Mouse (Mus musculus) cerebellum, adult 2 months (tissue): ENCODE data around the gene Fer1l5. TPM values are rescaled to one million over a fixed set of nuclear protein-coding genes. Genes with fewer than 3 reads are reported as not detected.

Experiments
- DNase-seq, 2 experiments: peaks; one replicate each; pipeline ENCODE4 v3.0.0; 2021
- H3K27ac ChIP-seq: fragments of 200-500 bp; 2 replicates; pipeline ENCODE4 v1.5.1; 2012; ENCODE audit warnings: low read length, control low read depth, inconsistent platforms; ENCODE audit not compliant: insufficient read depth
- H3K27me3 ChIP-seq: fragments of 200-500 bp; 2 replicates; pipeline ENCODE4 v1.6.1; 2012; ENCODE audit warnings: inconsistent platforms, mild to moderate bottlenecking, low read length, moderate library complexity; ENCODE audit not compliant: control insufficient read depth, insufficient read depth
- H3K4me1 ChIP-seq: fragments of 200-500 bp; 2 replicates; pipeline ENCODE4 v1.6.1; 2011; ENCODE audit warnings: low read length; ENCODE audit not compliant: control insufficient read depth, insufficient read depth
- H3K4me3 ChIP-seq: fragments of 200-500 bp; replicated peaks from 2 replicates; pipeline ENCODE3; 2011; ENCODE audit warnings: mild to moderate bottlenecking, low read depth, low read length, control low read depth; ENCODE audit not compliant: insufficient read depth
- CTCF ChIP-seq: fragments of 200-500 bp; IDR thresholded peaks from 2 replicates; pipeline ENCODE4 v1.5.1; 2011; ENCODE audit warnings: low read depth, mild to moderate bottlenecking, control low read depth, low read length, moderate library complexity, borderline replicate concordance; ENCODE audit not compliant: insufficient read depth
- POLR2A ChIP-seq: fragments of 200-500 bp; IDR thresholded peaks from 2 replicates; pipeline ENCODE4 v1.6.1; 2011; ENCODE audit warnings: low read length, control low read depth, borderline replicate concordance; ENCODE audit not compliant: insufficient read depth
- WGBS: fragments of 180-500 bp; shearing (Covaris S2); methylation state at CpG from one replicate; pipeline ENCODE4 v1.1.7; 2018; 5-methylcytosine and 5-hydroxymethylcytosine counted together
- polyA plus RNA-seq: library from polyadenylated mRNA; depleted of rRNA; stranded (reverse); fragments of >200 nt; gene quantifications from 2 replicates; pipeline ENCODE4 v1.2.3, GENCODE M21; 2012

Fer1l5 gene
- polyA plus RNA-seq, 1 experiment: not detected

DNA sequence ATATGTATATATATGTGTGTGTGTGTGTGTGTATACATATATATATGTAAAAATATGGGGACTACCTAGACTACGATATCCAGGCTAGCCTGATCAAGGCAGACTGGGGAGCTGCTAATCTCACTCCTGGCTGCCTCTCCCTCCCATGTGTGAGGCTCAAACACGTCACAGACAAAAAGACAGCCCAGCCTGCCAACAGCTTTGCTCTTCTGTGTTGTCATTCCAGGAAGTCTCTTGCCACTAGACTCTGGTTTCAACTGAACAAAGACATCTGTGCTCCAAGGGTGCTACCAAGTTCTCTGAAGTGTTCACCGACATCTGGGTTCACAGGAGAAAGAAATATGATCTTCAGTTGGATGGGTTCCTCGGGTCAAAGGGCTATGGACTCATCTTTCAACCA lies 63.0 kb downstream of the Fer1l5 start:
- no peak overlapping the region for H3K27ac ChIP-seq
- no peak overlapping the region for H3K4me3 ChIP-seq
- H3K4me1 ChIP-seq: no peaks in the 10 kb centered on the region
- DNase-seq: no peak
- TF ChIP-seq CTCF (no peak), POLR2A (no peak)
- 66% methylated on average over 4 of the region's 4 CpGs for WGBS
- H3K27me3 ChIP-seq: no peaks in the 10 kb centered on the region

DNA sequence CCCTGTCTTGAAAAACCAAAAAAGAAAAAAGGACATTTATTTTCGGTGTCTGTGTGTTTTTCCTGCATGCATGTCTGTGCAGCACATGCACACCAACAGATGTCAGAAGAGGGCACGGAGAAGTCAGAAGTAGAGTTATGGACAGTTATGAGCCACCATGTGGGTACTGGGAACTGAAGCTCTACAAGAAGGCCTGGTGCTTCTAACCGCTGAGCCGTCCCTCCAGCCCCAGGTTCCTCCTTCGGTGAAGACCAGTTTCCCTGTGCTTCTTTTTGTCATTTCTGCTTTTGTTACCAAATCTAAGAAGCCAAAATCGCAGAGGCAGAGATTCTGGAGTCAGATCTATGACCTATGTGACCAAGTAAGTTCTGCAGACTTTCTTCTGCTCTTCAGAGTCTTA lies 64.4 kb downstream of the Fer1l5 start:
- Histone ChIP-seq H3K4me3 (no peak overlapping the region), H3K27me3 (no peaks in the 10 kb centered on the region), H3K27ac (no peak overlapping the region), H3K4me1 (peaks cover 4% of the 10 kb centered on the region; the same call in 1 of the 2 replicates)
- DNase-seq: no peak
- 95% methylated on average over 6 of the region's 6 CpGs for WGBS
- no peak for TF ChIP-seq CTCF
- TF ChIP-seq POLR2A: no peak

DNA sequence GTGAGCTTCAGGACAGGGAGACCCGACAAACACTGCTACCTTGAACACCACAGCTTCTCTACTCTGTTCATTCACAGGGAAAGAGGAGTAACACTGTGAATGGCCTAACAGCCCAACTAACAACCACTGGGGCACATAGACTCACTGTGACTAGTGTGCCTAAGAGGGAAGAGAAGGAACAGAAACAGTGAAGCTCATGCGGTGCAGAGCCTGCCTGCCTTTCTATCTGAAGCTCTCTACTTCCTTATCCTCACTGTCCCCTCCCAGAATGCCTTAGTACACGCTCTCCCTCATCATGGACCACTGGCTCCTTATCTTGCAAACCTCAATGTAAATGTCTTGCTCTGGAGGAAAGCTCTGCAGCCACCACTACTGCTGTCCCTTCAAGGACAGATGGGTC lies 65.1 kb downstream of the Fer1l5 start:
- H3K4me1 ChIP-seq: peaks cover 7% of the 10 kb centered on the region
- DNase-seq: no peak
- H3K27ac ChIP-seq: no peak overlapping the region
- no peaks in the 10 kb centered on the region for H3K27me3 ChIP-seq
- no peak overlapping the region for H3K4me3 ChIP-seq
- TF ChIP-seq POLR2A (no peak), CTCF (no peak)
- 97% methylated on average over 3 of the region's 3 CpGs for WGBS

DNA sequence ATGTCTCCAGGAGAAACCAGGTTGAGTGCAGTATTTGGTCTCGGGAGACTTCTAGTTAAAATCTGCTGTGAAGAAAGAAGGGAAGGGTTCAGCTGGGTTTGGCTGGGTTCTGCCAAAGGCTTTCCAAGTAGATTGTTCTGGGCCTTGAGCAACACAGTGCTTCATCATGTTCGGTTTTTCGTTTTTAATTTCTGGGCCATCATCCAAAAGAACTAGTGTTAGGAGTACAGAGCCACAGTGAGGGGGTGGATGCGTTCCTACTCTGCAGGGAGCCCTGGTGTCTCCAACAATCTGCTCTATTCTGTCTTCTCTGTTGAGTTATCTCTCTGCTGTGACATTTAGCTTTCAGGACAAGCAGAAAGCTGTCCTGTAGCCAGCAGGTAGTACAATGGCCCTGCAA lies 69.0 kb downstream of the Fer1l5 start:
- H3K27ac ChIP-seq: peak overlapping the region; percentile 37
- WGBS: 4% methylated on average over 4 of the region's 4 CpGs
- TF ChIP-seq POLR2A (no peak), CTCF (no peak)
- no peaks in the 10 kb centered on the region for H3K27me3 ChIP-seq
- peaks cover 13% of the 10 kb centered on the region for H3K4me1 ChIP-seq
- no peak overlapping the region for H3K4me3 ChIP-seq
- DNase-seq: peak; percentile 65 to 84

DNA sequence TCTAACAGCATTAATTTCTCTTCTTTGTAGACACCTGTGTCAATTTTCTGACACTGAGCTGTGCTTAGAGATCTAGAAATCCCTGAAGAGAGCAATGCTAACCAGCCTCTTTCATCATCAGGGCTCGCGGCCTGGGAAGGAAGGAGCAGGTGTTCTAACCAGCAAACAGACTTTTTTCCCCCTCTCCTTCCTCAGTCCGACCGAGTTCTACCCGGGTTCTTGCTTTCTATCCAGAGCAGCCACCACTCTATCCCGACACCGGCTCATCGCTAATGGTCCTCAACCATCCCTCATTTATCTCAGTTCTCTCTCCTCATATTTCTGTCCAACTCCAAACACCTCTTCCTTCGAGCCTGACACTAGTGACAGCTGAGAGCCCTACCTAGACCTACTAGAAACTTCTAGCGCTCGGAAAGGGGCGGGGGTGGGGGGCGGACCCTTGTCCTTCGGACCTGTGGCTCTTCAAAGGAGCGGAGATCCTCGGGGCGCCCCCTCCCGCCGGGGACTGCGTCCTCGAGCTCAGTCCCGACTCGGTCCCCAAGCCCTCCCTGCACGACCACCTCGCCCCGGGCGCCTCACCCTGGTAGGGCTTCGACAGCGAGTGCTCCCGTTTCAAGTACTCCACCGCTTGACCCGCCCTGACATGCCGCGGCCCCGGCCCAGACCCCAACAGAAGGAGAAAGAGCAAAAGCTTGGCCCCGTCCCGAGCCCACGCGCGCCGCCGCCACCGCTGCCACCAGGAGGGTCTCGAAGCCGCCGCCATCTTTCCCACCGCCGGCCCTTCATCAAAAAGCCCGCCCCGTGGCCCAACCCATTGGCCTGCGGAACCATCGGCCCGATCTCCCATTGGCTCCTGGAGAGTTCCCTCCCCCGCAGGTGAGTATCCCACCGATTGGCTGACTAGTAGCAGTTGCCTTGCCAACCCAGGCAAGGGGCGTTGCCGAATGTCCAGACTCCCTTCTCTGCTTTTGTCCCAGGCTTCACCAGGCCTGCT lies 72.7 kb downstream of the Fer1l5 start, which contains the start of gene Lman2l:
Gene Lman2l (minus strand): TSS at position 801 of the 994 bp plus-strand sequence.
- 1% methylated on average over 57 of the region's 57 CpGs for WGBS
- peak within 1 kb of the TSS; percentile 83 for H3K4me3 ChIP-seq
- peaks cover 13% of the 10 kb centered on the region for H3K4me1 ChIP-seq
- H3K27me3 ChIP-seq: no peaks in the 10 kb centered on the region
- TF ChIP-seq CTCF (no peak), POLR2A (peak; percentile 53; the same call in 1 of the 2 replicates)
- no peak within 1 kb of the TSS; the same call in 1 of the 2 replicates for H3K27ac ChIP-seq
- peak; percentile 96 to 98 for DNase-seq

DNA sequence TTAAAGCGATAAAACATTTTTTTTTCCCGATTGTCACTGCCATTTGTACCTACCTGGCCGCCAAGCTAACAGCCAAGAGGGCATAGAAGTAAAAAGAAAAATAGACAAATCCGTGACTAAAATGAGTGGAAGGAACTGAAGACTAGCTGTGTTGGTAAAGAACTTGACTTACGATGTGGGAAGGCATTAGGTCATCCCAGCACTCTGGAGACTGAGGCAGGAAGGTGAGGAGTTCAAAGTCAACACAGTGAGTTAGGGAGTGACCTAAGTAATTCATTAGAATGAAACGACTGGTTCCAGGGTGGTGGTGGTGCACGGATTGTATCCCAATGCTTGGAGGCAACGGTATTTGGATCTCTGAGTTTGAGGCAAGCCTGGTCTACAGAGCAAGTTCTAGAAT lies 73.4 kb downstream of the Fer1l5 start:
- Histone ChIP-seq H3K4me3 (peak overlapping the region; percentile 22), H3K4me1 (peaks cover 13% of the 10 kb centered on the region), H3K27me3 (no peaks in the 10 kb centered on the region), H3K27ac (no peak overlapping the region; the same call in 1 of the 2 replicates)
- no peak for DNase-seq
- TF ChIP-seq POLR2A (no peak), CTCF (no peak)
- WGBS: 45% methylated on average over 8 of the region's 8 CpGs

DNA sequence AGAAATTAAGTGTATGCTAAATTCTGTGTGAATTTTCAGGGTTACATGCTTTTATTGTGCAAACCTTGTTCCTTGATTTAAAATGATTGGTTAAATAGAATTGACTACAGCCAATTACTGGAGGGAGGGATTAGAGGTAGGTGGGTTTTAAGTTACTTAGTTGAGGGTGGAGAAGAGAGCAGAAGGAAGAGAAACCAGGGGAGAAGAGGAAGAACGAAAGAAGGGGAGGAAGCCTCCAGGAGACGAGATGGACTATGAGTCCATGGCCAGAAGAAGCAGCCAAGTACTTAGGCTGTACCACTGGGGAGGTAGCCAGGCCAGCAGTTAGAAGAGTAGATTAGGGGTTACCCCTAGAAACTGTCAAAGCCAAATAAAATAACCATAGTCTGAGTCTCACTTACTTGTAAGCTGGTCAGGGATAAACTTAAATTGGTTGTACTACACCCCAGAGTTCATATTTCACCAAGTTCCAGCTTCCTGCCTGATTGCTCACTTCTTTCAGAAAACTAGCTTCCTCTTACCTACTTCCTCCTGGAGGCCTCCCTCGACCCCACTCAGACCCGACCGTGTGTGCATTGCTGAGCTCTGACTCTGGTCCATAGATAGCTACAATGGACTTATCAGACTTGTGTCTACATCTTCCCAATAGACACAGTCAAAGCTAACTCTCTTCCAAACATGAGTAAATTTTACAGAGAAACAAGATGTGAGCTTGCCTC lies 74.2 kb downstream of the Fer1l5 start:
- H3K4me3 ChIP-seq: no peak overlapping the region
- 93% methylated on average over 5 of the region's 5 CpGs for WGBS

DNA sequence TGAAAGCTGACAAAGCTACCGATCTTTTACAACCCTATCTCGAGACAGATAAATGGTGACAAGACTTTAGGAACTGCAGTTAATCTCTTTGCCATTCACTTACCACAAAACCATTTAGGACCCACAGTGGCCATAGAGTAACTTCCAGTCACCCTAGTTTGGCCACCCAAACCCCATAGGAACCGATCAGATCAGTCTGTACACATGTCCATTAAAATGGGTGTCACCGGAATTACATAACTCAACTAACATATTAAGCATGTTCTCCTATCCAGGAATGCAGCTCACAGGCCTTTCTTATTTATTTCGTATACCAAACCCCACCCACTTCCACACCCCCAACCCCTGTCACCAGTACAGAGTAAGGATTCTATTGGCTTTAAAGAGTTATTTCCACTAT lies 74.8 kb downstream of the Fer1l5 start:
- TF ChIP-seq POLR2A (no peak), CTCF (no peak)
- 92% methylated on average over 5 of the region's 5 CpGs for WGBS

More for the DNA sequence above, 74.2 kb downstream of the Fer1l5 start:
- peaks cover 11% of the 10 kb centered on the region for H3K4me1 ChIP-seq
- TF ChIP-seq POLR2A: no peak
- TF ChIP-seq CTCF: no peak
- H3K27ac ChIP-seq: no peak overlapping the region
- H3K27me3 ChIP-seq: no peaks in the 10 kb centered on the region
- DNase-seq: no peak

More for the DNA sequence above, 74.8 kb downstream of the Fer1l5 start:
- H3K27ac ChIP-seq: no peak overlapping the region
- H3K27me3 ChIP-seq: no peaks in the 10 kb centered on the region
- peaks cover 8% of the 10 kb centered on the region for H3K4me1 ChIP-seq
- no peak overlapping the region for H3K4me3 ChIP-seq
- DNase-seq: no peak
